Mouse (Mus musculus) bone marrow, adult 2 months (tissue): Measurements from ENCODE around the gene Bicdl2.

Experiments
- CTCF ChIP-seq: fragments of 200-500 bp; IDR thresholded peaks from 2 replicates; pipeline ENCODE4 v1.5.1; 2011; ENCODE audit warnings: low read length, control low read depth; ENCODE audit not compliant: control insufficient read depth, insufficient read depth
- POLR2A ChIP-seq: fragments of 200-500 bp; IDR thresholded peaks from 2 replicates; pipeline ENCODE4 v1.6.1; 2011; ENCODE audit warnings: low read depth, mild to moderate bottlenecking, control low read depth, low read length, borderline replicate concordance; ENCODE audit not compliant: control insufficient read depth

GRCm38 (mm10) chr17:23630195-23631020 is 29.9 kb upstream of the Bicdl2 start:
- TF ChIP-seq CTCF (peak; percentile 85; the same call in 1 of the 2 replicates), POLR2A (no peak)
